Mouse (Mus musculus) hindbrain, embryonic 15.5 days (tissue): ENCODE measurements around the gene Nek8. TPM values are rescaled to one million over a fixed set of nuclear protein-coding genes. Genes with fewer than 3 reads are reported as not detected.
A peak's percentile ranks its signal among the peaks of the same experiment; 100 is the strongest.
"Not testable (repeated sequence)": the region's sequence is repeated elsewhere in the genome, so short reads cannot be mapped to it uniquely, and the experiment has no call there.

Experiments
- ATAC-seq: fragments of 200-750 bp; cut with Nextera tagmentation; 2 replicates; pipeline ENCODE4 v1.8.0; 2017; ENCODE audit warnings: low read depth, moderate number of reproducible peaks, moderate TSS enrichment; ENCODE audit not compliant: low FRiP score
- H3K27ac ChIP-seq: fragments of 300-500 bp; sonication (generic); replicated peaks from 2 replicates; pipeline ENCODE4 v1.5.1; 2015; ENCODE audit warnings: mild to moderate bottlenecking, inconsistent platforms
- H3K27me3 ChIP-seq: fragments of 300-500 bp; sonication (generic); 2 replicates; pipeline ENCODE4 v1.6.1; 2015; ENCODE audit warnings: control low read depth, inconsistent platforms
- H3K36me3 ChIP-seq: fragments of 300-500 bp; sonication (generic); 2 replicates; pipeline ENCODE4 v1.6.1; 2015; ENCODE audit warnings: control low read depth, inconsistent platforms
- H3K4me1 ChIP-seq: fragments of 300-500 bp; sonication (generic); replicated peaks from 2 replicates; pipeline ENCODE4 v1.6.1; 2015; ENCODE audit warnings: control low read depth, inconsistent platforms
- H3K4me2 ChIP-seq: fragments of 300-500 bp; sonication (generic); 2 replicates; pipeline ENCODE4 v1.6.1; 2015; ENCODE audit warnings: moderate library complexity, mild to moderate bottlenecking, inconsistent platforms
- H3K4me3 ChIP-seq: fragments of 300-500 bp; sonication (generic); 2 replicates; pipeline ENCODE4 v1.5.1; 2015; ENCODE audit warnings: mild to moderate bottlenecking, inconsistent platforms
- H3K9ac ChIP-seq: fragments of 300-500 bp; sonication (generic); 2 replicates; pipeline ENCODE4 v1.6.1; 2015; ENCODE audit warnings: inconsistent platforms
- H3K9me3 ChIP-seq: fragments of 300-500 bp; sonication (generic); 2 replicates; pipeline ENCODE4 v1.6.1; 2016; ENCODE audit warnings: control low read depth, inconsistent platforms
- WGBS: fragments of 180-500 bp; shearing (Covaris S2); methylation state at CpG from one replicate; pipeline ENCODE4 v1.1.7; 2015; 5-methylcytosine and 5-hydroxymethylcytosine counted together
- polyA plus RNA-seq: library from polyadenylated mRNA; unstranded; fragments of >200 nt; fragmentation: Nextera tagmentation; extraction: Ambion mirVana; gene quantifications from 2 replicates; pipeline ENCODE4 v1.2.1, GENCODE M21; 2015

Gene Nek8
- polyA plus RNA-seq, 1 experiment from 2014 or later = 8.5 TPM

DNA sequence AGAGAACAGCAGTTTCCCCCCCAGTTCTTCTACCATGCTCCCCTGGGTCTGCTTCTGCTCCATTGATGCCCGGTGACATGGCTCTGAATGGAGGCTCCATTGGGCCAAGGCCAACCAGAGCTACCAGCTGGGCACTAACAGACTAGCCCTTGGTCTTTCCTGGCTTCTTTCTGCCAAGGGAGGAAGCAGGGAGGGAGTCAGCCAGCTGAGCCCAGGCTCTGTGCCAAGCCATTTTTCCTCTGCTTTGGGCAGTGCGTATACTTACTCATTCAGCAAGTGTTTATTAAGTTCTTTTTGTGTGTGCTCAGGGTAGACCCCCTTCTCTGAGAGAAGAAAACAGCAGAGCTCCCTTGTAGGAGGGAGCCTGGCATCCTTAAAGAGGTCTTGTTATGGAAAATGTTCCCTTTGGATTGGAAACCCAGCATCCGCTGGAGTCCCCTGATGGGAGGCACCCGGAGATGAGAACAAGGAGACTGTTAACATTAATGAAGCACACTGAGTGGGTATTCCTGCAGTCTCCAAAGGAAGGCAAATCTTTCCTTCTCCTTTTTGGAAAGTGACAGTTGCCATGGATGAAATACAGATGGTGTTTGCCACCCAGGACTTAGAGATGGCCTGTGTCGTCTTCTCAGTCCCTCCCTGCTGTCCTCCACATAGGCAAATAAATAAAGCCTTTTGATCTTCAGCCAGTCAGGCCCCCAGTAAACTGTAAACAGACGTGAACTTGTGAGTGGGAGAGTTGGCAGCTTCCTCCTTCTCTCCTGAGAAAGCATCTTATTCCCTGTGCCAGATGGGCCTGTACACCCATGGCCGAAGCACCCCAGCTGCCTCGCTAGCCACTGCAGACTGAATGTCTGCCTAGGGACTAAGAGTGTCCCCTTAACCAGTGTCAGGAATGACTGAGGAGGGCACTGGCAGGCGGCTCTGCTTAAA, 23.9 kb downstream of the Nek8 start:
- ATAC-seq = peak; percentile 84
- Histone ChIP-seq H3K4me2 (peak overlapping the region; percentile 18), H3K27ac (peak overlapping the region; percentile 85), H3K9ac (no peak overlapping the region), H3K36me3 (peaks cover 41% of the 10 kb centered on the region), H3K9me3 (no peaks in the 10 kb centered on the region), H3K4me1 (peaks cover 46% of the 10 kb centered on the region), H3K4me3 (no peak overlapping the region), H3K27me3 (no peaks in the 10 kb centered on the region)
- 32% methylated on average over 9 of the region's 9 CpGs for WGBS

DNA sequence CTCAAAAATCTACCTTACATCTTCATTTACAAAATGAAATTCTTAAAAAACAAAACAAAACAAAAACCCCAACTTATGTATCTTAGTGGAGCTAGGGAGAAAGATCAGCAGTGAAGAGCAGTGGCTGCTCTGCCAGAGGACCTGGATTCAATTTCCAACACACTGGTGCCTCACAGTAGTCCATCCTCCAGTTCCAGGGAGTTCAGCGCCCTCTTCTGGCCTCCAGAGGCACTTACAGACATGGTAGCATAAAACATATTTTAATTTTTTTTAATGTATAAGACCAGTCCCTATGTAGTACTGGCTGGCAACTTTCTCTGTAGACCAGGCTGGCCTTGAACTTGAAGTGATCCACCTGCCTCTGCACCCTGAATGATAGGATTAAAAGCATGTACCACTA, 25.3 kb downstream of the Nek8 start:
- Histone ChIP-seq H3K9me3 (no peaks in the 10 kb centered on the region), H3K4me3 (no peak overlapping the region), H3K36me3 (peaks cover 45% of the 10 kb centered on the region), H3K4me2 (no peak overlapping the region), H3K27me3 (no peaks in the 10 kb centered on the region), H3K4me1 (peaks cover 39% of the 10 kb centered on the region), H3K9ac (no peak overlapping the region), H3K27ac (no peak overlapping the region)
- 29% methylated on average over 1 of the region's 1 CpGs for WGBS
- no peak for ATAC-seq

- no peak overlapping the region for H3K27ac ChIP-seq
- no peaks in the 10 kb centered on the region for H3K27me3 ChIP-seq
- no peak for ATAC-seq
- H3K9ac ChIP-seq = no peak overlapping the region
- H3K4me1 ChIP-seq = peaks cover 1% of the 10 kb centered on the region
- WGBS = 95% methylated on average over 6 of the region's 6 CpGs
- peaks cover 47% of the 10 kb centered on the region for H3K36me3 ChIP-seq
- H3K9me3 ChIP-seq = no peaks in the 10 kb centered on the region
- H3K4me3 ChIP-seq = no peak overlapping the region
- no peak overlapping the region for H3K4me2 ChIP-seq
Measured at GRCm38 (mm10) chr11:78146707-78147543, 29.6 kb downstream of the Nek8 start.

- ATAC-seq = no peak
Measured at GRCm38 (mm10) chr11:78146168-78146567, 30.3 kb downstream of the Nek8 start.

DNA sequence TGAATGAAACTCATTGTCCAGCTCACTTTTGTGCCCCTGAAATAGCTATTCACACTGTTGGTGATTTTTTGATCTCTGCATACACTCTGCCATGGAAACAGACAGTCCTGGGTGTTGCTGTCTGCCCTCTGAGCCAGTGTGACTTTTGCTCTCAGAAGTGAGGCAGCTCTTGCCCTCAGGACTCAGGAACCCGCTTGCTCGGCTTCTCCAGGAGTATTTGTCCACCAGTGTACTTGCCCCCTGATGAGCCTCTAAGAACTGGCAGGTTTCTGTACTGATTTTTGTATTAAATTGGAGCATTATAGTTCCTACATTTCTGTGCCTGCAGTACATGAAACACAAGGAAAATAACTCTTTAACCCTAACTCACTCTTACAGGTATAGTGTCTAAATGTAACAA, 33.0 kb downstream of the Nek8 start:
- Histone ChIP-seq H3K27me3 (no peaks in the 10 kb centered on the region), H3K27ac (no peak overlapping the region), H3K36me3 (peaks cover 27% of the 10 kb centered on the region), H3K9me3 (no peaks in the 10 kb centered on the region), H3K4me3 (no peak overlapping the region), H3K4me1 (no peaks in the 10 kb centered on the region), H3K4me2 (no peak overlapping the region), H3K9ac (no peak overlapping the region)
- no peak for ATAC-seq
- WGBS = 77% methylated on average over 2 of the region's 2 CpGs

More at GRCm38 (mm10) chr11:78146168-78146567, 30.3 kb downstream of the Nek8 start:
- no peak overlapping the region for H3K27ac ChIP-seq
- peaks cover 45% of the 10 kb centered on the region for H3K36me3 ChIP-seq
- no peak overlapping the region for H3K4me3 ChIP-seq
- WGBS = 84% methylated on average over 5 of the region's 5 CpGs
- H3K9me3 ChIP-seq = no peaks in the 10 kb centered on the region
- H3K9ac ChIP-seq = no peak overlapping the region
- H3K4me1 ChIP-seq = no peaks in the 10 kb centered on the region
- no peaks in the 10 kb centered on the region for H3K27me3 ChIP-seq
- no peak overlapping the region for H3K4me2 ChIP-seq

DNA sequence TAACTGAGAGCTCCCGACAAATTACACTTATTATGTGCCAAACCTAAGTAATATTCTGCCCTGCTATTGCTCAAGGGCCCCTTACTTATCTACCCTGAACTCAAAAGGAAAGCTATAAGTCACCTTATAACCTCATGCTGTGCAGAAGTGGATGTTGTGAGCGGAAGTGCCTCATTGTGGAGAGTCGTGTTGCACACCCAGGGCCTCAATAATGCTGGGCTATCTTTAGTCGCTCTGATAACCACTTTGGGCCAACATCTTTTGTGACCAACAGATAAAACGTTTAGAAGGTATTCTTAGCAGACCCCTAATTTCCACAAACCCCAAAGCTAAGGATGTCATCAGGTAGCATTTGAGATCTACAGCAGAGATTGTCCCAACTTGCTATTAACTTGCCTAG, 35.8 kb downstream of the Nek8 start:
- Histone ChIP-seq H3K4me3 (no peak overlapping the region), H3K36me3 (peaks cover 15% of the 10 kb centered on the region), H3K27ac (no peak overlapping the region), H3K4me2 (no peak overlapping the region), H3K9me3 (no peaks in the 10 kb centered on the region), H3K27me3 (no peaks in the 10 kb centered on the region), H3K4me1 (0 out of 2 replicates have a peak, but pooled peaks cover 7% of the 10 kb centered on the region), H3K9ac (no peak overlapping the region)
- 83% methylated on average over 5 of the region's 5 CpGs for WGBS
- no peak for ATAC-seq

GRCm38 (mm10) chr11:78138023-78138422, 38.5 kb downstream of the Nek8 start:
- Histone ChIP-seq H3K36me3 (no peaks in the 10 kb centered on the region), H3K4me1 (0 out of 2 replicates have a peak, but pooled peaks cover 7% of the 10 kb centered on the region), H3K27me3 (no peaks in the 10 kb centered on the region), H3K27ac (no peak overlapping the region), H3K9me3 (no peaks in the 10 kb centered on the region), H3K9ac (no peak overlapping the region), H3K4me2 (no peak overlapping the region), H3K4me3 (no peak overlapping the region)
- WGBS = 89% methylated on average over 3 of the region's 3 CpGs
- ATAC-seq = no peak

DNA sequence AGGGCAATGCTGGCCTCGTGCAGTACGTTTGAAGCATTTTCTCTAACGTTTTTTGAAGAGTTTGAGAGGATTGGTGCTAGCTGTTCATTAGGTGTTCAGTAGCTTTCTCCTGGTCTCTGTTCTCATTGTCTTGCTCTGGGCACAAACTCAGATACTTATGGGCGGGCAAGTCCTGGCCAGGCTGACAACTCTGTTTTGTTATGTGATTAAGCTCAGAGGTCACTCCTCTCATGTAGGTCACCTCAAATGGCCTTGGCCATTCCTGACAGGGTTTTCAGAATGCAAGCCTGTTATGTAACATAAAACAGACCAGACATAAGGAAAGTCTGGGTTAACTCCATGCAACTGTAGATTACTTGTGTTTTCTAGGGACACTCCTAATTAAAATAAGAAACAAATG, 38.9 kb downstream of the Nek8 start:
- 79% methylated on average over 4 of the region's 4 CpGs for WGBS
- Histone ChIP-seq H3K4me2 (no peak overlapping the region), H3K4me1 (0 out of 2 replicates have a peak, but pooled peaks cover 7% of the 10 kb centered on the region), H3K27ac (no peak overlapping the region), H3K4me3 (no peak overlapping the region), H3K27me3 (no peaks in the 10 kb centered on the region), H3K9ac (no peak overlapping the region), H3K36me3 (no peaks in the 10 kb centered on the region), H3K9me3 (no peaks in the 10 kb centered on the region)
- no peak for ATAC-seq

DNA sequence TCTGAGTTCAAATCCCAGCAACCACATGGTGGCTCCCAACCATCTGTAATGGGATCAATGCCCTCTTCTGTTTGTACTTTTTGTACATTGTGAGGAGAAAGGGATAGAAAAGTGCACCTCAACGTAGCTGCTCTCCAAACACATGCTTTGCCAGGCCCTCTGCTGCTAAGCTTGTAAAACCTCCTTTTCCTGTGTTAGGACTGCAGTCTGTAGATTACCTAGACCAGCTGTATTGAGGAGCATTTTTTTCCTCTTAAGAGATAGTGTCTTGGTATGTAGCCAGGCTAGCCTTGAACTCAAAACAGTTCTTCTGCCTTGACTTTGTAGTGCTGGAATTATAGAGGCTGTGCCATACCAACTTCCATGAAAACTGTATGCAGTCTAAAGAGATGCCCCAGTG, 40.3 kb downstream of the Nek8 start:
- ATAC-seq = no peak
- H3K4me3 ChIP-seq = no peak overlapping the region
- 96% methylated on average over 1 of the region's 1 CpGs for WGBS
- H3K36me3 ChIP-seq = no peaks in the 10 kb centered on the region
- no peaks in the 10 kb centered on the region for H3K27me3 ChIP-seq
- no peak overlapping the region for H3K27ac ChIP-seq
- no peaks in the 10 kb centered on the region for H3K9me3 ChIP-seq
- H3K4me1 ChIP-seq = 0 out of 2 replicates have a peak, but pooled peaks cover 7% of the 10 kb centered on the region
- no peak overlapping the region for H3K4me2 ChIP-seq
- no peak overlapping the region for H3K9ac ChIP-seq

GRCm38 (mm10) chr11:78135314-78135713, 41.2 kb downstream of the Nek8 start:
- H3K4me3 ChIP-seq, ATAC-seq, H3K9me3 ChIP-seq, H3K9ac ChIP-seq, H3K27ac ChIP-seq, H3K36me3 ChIP-seq, H3K27me3 ChIP-seq, H3K4me1 ChIP-seq, H3K4me2 ChIP-seq: not testable (repeated sequence)
- WGBS = 89% methylated on average over 7 of the region's 7 CpGs

DNA sequence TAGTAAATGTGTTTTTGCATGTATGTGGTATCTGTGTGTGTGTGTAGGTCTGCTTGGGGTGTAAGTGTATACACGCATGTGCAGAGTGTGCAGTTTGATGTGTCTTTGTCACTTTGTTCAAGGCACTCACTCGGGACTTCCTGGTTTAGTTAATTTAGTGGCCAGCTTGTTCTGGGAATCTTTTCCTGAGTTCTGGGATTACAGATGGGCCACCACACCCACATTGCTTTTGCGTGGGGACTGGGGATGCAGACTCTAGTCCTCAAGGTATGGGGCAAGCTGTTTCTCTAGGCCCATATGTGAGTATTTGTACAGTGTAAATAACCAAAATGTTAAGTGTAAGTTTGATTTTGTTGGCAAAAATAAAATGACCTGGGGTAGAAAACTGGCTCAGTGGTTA, 42.1 kb downstream of the Nek8 start:
- WGBS = 86% methylated on average over 3 of the region's 3 CpGs
- no peak overlapping the region for H3K4me3 ChIP-seq
- H3K9me3 ChIP-seq = no peaks in the 10 kb centered on the region
- 0 out of 2 replicates have a peak, but pooled peaks cover 7% of the 10 kb centered on the region for H3K4me1 ChIP-seq
- H3K36me3 ChIP-seq = no peaks in the 10 kb centered on the region
- ATAC-seq = no peak
- no peak overlapping the region for H3K9ac ChIP-seq
- no peaks in the 10 kb centered on the region for H3K27me3 ChIP-seq
- no peak overlapping the region for H3K27ac ChIP-seq
- no peak overlapping the region for H3K4me2 ChIP-seq

- Histone ChIP-seq H3K4me1 (peaks cover 11% of the 10 kb centered on the region; the same call in 1 of the 2 replicates), H3K27me3 (no peaks in the 10 kb centered on the region), H3K27ac (no peak overlapping the region), H3K9me3 (no peaks in the 10 kb centered on the region), H3K4me2 (no peak overlapping the region), H3K9ac (no peak overlapping the region), H3K36me3 (no peaks in the 10 kb centered on the region), H3K4me3 (no peak overlapping the region)
- WGBS = 92% methylated on average over 6 of the region's 6 CpGs
- no peak for ATAC-seq
Measured at GRCm38 (mm10) chr11:78133915-78134314, 42.6 kb downstream of the Nek8 start.
